Mouse (Mus musculus): ENCODE results near the gene Fgfr2. TPM values are rescaled to one million over a fixed set of nuclear protein-coding genes. Genes with fewer than 3 reads are reported as not detected.
"Not testable (repeated sequence)": the region's sequence is repeated elsewhere in the genome, so short reads cannot be mapped to it uniquely, and the experiment has no call there.

Gene Fgfr2
- polyA plus RNA-seq, 1 experiment from 2014 or later, result 18.5 TPM

DNA sequence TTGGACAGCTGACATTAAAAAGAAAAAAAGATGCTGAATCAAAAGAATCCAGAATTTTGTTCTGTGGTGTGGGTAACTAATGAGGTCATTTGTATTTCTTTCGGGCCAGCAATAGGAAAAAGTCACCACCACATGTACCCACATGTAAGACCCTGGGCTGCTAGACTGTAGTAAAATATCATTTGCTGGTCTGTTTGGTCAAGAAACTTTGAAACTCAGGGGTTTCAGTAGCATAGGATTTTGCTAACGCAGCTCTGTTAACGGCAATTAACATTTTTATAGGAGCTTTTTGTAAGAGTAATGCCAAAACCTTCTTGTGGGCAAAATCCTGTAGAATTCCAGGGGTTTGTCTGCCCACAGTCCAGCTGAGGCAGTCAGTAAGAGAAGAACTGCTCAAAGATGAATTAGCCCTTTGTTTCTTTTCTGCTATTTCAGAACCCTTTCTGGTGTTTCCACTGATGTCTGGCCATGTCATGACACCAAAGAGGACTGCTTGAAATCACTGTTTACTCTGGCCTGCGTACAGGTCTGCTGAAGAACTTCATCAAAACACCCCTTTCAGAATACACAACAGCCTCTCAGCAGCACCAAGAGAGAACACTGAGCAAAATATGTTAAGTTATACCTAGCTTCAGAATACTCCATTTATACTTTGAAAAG, 2667.4 kb downstream of the Fgfr2 start:
- Histone ChIP-seq H3K4me1 (no peaks in the 10 kb centered on the region), H3K27me3 (replicated peaks) (no peaks in the 10 kb centered on the region), H3K36me3 (peaks cover 54% of the 10 kb centered on the region), H3K4me2 (no peak overlapping the region), H3K9me3 (replicated peaks) (no peaks in the 10 kb centered on the region), H3K4me3 (no peak overlapping the region), H3K27ac (no peak overlapping the region), H3K9ac (no peak overlapping the region)
- no peak for ATAC-seq
- 81% methylated on average over 4 of the region's 4 CpGs for WGBS (ENCODE audit: insufficient replicate concordance)

DNA sequence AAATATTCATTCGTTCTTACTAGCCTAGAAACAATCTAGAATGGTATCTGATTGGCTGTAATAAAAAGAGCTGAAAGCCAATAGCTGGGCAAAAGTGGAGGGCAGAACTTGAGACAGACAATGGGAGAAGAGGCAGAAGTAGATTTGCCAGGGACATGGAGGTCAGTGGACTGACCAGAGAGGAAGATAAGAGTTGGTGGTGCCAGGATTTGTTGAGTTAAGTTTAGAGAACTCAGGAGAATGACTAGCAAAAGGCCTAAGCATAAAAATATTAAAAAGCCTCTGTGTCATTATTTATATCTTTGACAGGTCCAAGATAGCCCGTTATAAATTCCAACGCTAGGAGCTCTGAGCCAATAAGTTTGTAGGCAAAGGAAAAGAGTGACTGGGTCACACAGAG, 2668.9 kb downstream of the Fgfr2 start:
- Histone ChIP-seq H3K36me3 (peaks cover 54% of the 10 kb centered on the region), H3K4me1 (no peaks in the 10 kb centered on the region), H3K4me2 (no peak overlapping the region), H3K9ac (no peak overlapping the region), H3K4me3 (no peak overlapping the region), H3K27ac (no peak overlapping the region), H3K27me3 (replicated peaks) (no peaks in the 10 kb centered on the region), H3K9me3 (replicated peaks) (no peaks in the 10 kb centered on the region)
- ATAC-seq, result no peak
- WGBS (ENCODE audit: insufficient replicate concordance), result 76% methylated on average over 3 of the region's 3 CpGs

DNA sequence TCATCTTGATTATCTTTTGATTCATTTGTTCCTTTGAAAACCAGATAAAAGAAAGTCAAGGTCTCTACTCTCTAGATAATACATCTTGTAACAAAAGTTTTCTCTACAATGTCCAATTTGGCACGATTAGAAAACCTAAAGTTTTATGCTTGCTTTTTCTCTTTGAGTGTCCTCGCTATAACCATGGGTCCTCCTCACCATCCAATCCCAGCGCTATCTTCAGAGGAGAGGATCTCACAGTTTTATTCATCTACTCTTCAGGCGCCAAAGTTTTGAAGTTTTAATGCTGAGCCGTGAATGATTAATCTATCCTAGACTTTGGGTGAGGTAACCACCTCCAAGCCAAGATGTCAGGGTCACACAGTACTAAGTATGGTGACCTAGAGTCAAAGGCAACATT, 2687.4 kb downstream of the Fgfr2 start:
- peaks cover 6% of the 10 kb centered on the region; the same call in 1 of the 2 replicates for H3K4me1 ChIP-seq
- ATAC-seq, result no peak
- no peak overlapping the region for H3K4me2 ChIP-seq
- 84% methylated on average over 5 of the region's 5 CpGs for WGBS (ENCODE audit: insufficient replicate concordance)
- H3K9ac ChIP-seq, result no peak overlapping the region
- no peaks in the 10 kb centered on the region for H3K27me3 ChIP-seq (replicated peaks)
- peaks cover 10% of the 10 kb centered on the region for H3K36me3 ChIP-seq
- no peak overlapping the region for H3K27ac ChIP-seq
- no peak overlapping the region for H3K4me3 ChIP-seq
- H3K9me3 ChIP-seq (replicated peaks), result no peaks in the 10 kb centered on the region

DNA sequence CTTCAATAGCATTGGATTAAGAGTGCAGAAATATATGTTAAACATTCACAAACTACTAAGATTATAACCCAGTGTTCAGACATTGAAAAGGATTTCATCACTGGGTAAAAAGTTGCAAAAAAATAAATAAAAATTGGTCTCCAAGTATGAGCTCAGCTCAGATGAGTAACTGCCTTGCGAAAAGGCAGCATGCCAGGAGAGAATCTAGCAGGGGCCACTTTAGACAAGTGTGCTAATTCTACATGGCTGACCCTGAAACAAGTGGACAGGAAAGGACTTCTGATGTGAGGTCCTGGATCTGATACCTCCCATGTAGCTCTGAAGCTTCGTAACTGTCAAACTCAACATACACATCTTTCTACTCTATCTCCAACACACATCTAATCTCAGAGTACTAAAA, 2691.0 kb downstream of the Fgfr2 start:
- no peaks in the 10 kb centered on the region for H3K9me3 ChIP-seq (replicated peaks)
- ATAC-seq, result no peak
- H3K4me3 ChIP-seq, result no peak overlapping the region
- no peak overlapping the region for H3K4me2 ChIP-seq
- WGBS (ENCODE audit: insufficient replicate concordance), result 80% methylated on average over 2 of the region's 2 CpGs
- peaks cover 3% of the 10 kb centered on the region; the same call in 1 of the 2 replicates for H3K4me1 ChIP-seq
- H3K9ac ChIP-seq, result no peak overlapping the region
- H3K27ac ChIP-seq, result no peak overlapping the region
- no peaks in the 10 kb centered on the region for H3K27me3 ChIP-seq (replicated peaks)
- H3K36me3 ChIP-seq, result 0 out of 2 replicates have a peak, but pooled peaks cover 4% of the 10 kb centered on the region

DNA sequence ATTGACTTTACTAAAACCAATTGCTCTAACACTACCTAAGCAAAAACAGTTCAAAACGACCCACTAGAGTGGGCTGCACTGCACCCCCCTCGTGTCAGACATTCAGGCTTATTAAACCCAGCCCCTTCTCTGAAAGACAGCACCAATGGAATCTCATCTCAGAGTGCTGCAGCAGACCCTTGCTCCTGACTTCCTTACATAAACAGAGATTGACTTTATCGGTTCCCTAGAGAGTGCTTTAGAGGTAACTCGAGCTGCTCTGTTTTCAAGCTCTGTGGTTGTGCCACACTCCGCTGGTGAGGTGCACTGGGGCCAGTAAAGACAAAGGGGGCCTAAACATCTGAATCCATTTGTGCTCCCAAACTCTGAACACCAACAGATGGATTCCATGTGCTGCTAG, 2696.6 kb downstream of the Fgfr2 start:
- WGBS (ENCODE audit: insufficient replicate concordance), result 36% methylated on average over 5 of the region's 5 CpGs
- Histone ChIP-seq H3K4me3 (no peak overlapping the region), H3K9ac (no peak overlapping the region), H3K4me1 (no peaks in the 10 kb centered on the region), H3K27me3 (replicated peaks) (no peaks in the 10 kb centered on the region), H3K4me2 (no peak overlapping the region), H3K36me3 (no peaks in the 10 kb centered on the region), H3K27ac (no peak overlapping the region), H3K9me3 (replicated peaks) (no peaks in the 10 kb centered on the region)
- ATAC-seq, result no peak

DNA sequence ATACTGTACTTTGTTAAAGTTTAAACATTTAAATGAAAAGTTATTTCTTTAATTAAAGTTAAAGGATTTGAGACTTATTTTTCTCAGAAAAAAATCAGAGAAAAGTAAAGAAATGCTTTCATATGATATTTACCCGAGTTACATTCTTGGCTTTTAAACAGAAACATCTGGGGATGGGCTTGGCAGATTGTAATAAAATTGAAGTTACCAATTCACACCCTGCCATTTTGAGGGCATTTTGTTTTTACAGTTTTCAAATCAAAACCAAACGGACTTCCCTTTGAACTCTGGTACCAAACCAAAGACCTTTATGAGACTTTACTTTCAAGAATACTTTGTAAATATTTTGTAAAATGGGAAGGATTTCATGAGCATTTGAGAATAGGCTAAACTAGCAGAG, 2697.2 kb downstream of the Fgfr2 start:
- no peaks in the 10 kb centered on the region for H3K4me1 ChIP-seq
- H3K4me3 ChIP-seq, result no peak overlapping the region
- H3K27me3 ChIP-seq (replicated peaks), result no peaks in the 10 kb centered on the region
- H3K4me2 ChIP-seq, result no peak overlapping the region
- H3K9ac ChIP-seq, result no peak overlapping the region
- 60% methylated on average over 2 of the region's 2 CpGs for whole genome bisulfite sequencing (ENCODE audit: insufficient replicate concordance)
- no peak for ATAC-seq
- no peaks in the 10 kb centered on the region for H3K9me3 ChIP-seq (replicated peaks)
- no peaks in the 10 kb centered on the region for H3K36me3 ChIP-seq
- H3K27ac ChIP-seq, result no peak overlapping the region

DNA sequence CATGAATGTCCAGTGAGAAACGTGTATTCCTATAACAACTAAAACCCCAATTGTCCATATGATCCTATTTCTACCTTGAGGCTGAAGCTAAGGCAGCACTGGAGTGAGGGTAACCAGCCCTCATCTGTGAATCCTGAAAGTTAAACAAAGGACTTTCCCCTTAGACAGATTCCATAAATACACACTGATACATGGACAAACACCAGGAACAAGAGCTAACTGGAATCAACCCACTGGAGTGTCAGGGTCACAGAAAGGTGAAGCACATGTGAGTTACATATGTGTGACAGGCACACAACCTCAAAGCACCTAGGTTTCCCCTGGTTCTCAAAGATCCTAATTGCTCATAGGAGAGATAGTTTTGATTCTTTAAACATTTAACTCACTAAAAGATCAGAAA, 2703.2 kb downstream of the Fgfr2 start:
- Histone ChIP-seq H3K27me3 (replicated peaks) (no peaks in the 10 kb centered on the region), H3K4me1 (no peaks in the 10 kb centered on the region), H3K4me2 (no peak overlapping the region), H3K9me3 (replicated peaks) (no peaks in the 10 kb centered on the region), H3K36me3 (peaks cover 3% of the 10 kb centered on the region), H3K27ac (no peak overlapping the region), H3K4me3 (no peak overlapping the region), H3K9ac (no peak overlapping the region)
- ATAC-seq, result no peak
- 74% methylated on average over 1 of the region's 1 CpGs for WGBS (ENCODE audit: insufficient replicate concordance)

DNA sequence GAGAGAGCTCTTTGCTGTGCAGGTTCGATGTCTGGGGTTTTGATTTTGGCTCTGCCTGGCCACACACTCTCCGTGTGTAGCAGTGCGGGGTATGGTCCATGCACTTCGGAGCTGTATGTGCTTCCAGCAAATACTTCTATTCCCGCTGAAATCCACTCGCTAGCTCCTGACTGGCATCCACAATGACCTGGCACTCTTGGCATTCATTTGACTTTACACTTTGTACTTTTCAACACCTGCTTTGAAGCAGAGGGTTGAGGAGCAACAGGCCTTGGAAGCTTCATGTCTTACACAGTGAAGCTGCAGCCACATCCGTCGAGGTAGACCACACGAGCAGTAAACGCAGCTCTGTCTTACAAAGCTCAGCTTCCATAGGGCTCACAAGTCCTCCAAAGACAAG, 2715.5 kb downstream of the Fgfr2 start:
- H3K36me3 ChIP-seq, result peaks cover 7% of the 10 kb centered on the region; the same call in 1 of the 2 replicates

DNA sequence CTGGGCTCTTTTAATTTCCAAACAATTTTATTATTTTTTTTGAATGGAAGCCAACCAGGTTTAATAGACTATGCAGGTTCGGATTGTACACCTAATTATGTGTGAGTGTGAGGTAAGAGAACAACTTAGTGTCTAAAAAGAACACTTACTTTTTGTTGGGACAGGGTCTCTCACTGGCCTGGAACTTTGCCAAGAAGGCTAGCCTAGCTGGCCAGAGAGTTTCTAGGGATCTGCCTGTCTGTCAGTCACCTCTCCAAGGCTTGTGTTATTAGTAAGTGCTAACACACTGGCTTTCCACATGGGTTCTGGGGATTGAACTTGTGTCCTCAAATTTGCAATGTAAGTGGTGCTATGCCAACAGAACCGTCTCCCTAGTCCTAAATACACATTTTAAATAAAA, 2719.8 kb downstream of the Fgfr2 start:
- Histone ChIP-seq H3K27ac (no peak overlapping the region), H3K9me3 (replicated peaks) (no peaks in the 10 kb centered on the region), H3K4me3 (no peak overlapping the region), H3K9ac (no peak overlapping the region), H3K4me2 (no peak overlapping the region), H3K27me3 (replicated peaks) (no peaks in the 10 kb centered on the region), H3K36me3 (peaks cover 17% of the 10 kb centered on the region), H3K4me1 (no peaks in the 10 kb centered on the region)
- WGBS (ENCODE audit: insufficient replicate concordance), result 73% methylated on average over 2 of the region's 2 CpGs
- ATAC-seq, result no peak

More for the DNA sequence above, 2715.5 kb downstream of the Fgfr2 start:
- H3K9ac ChIP-seq, result no peak overlapping the region
- no peak overlapping the region for H3K27ac ChIP-seq
- no peak overlapping the region for H3K4me3 ChIP-seq
- WGBS (ENCODE audit: insufficient replicate concordance), result 79% methylated on average over 10 of the region's 10 CpGs
- no peaks in the 10 kb centered on the region for H3K27me3 ChIP-seq (replicated peaks)
- H3K4me1 ChIP-seq, result no peaks in the 10 kb centered on the region
- no peak overlapping the region for H3K4me2 ChIP-seq
- ATAC-seq, result no peak
- H3K9me3 ChIP-seq (replicated peaks), result no peaks in the 10 kb centered on the region

DNA sequence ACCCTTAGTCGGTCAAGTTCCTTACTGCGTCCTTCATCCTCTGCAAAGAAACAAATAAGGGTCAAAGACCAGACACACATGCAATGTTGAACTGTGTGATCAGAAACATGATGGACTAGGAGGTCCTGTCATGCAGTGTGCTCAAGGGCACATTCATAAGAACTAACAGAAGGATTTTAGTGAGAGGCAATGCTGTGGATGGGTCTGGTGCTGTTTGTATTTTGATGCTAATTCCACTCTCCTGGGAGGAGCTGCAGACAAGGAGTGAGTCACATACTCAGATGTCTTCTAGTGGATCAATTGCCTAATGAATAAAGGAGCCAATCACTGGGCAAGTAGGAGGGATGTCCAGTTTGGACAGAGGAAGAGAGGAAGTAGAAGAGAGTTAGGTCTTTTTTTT, 2728.5 kb downstream of the Fgfr2 start:
- 85% methylated on average over 2 of the region's 2 CpGs for WGBS (ENCODE audit: insufficient replicate concordance)
- H3K9ac ChIP-seq, result no peak overlapping the region
- H3K4me1 ChIP-seq, result no peaks in the 10 kb centered on the region
- no peak overlapping the region for H3K27ac ChIP-seq
- peaks cover 27% of the 10 kb centered on the region; the same call in 1 of the 2 replicates for H3K36me3 ChIP-seq
- no peak overlapping the region for H3K4me2 ChIP-seq
- no peaks in the 10 kb centered on the region for H3K9me3 ChIP-seq (replicated peaks)
- no peaks in the 10 kb centered on the region for H3K27me3 ChIP-seq (replicated peaks)
- ATAC-seq, result no peak
- no peak overlapping the region for H3K4me3 ChIP-seq

DNA sequence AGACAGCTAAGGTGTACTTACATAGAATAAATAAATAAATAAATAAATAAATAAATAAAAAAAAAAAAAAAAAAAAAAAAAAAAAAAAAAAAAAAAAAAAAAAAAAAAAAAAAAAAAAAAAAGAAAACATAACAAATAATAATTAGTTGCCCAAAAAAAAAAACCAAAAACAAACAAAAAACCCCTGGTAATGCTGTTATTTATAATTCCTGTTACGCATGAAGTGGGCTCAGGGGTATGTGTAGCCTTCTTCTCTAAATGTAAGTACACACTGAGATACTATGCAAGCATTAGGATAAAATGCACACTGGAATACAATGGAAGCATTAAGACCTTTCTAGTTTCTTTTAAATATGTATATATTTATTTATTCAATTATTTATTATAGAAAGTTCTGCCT, 2733.1 kb downstream of the Fgfr2 start:
- not testable (repeated sequence) for ATAC-seq; H3K4me3 ChIP-seq; H3K9me3 ChIP-seq (replicated peaks); H3K27ac ChIP-seq; H3K27me3 ChIP-seq (replicated peaks); H3K4me1 ChIP-seq; H3K9ac ChIP-seq; H3K4me2 ChIP-seq
- WGBS (ENCODE audit: insufficient replicate concordance), result 88% methylated on average over 1 of the region's 1 CpGs
- H3K36me3 ChIP-seq, result peaks cover 29% of the 10 kb centered on the region

DNA sequence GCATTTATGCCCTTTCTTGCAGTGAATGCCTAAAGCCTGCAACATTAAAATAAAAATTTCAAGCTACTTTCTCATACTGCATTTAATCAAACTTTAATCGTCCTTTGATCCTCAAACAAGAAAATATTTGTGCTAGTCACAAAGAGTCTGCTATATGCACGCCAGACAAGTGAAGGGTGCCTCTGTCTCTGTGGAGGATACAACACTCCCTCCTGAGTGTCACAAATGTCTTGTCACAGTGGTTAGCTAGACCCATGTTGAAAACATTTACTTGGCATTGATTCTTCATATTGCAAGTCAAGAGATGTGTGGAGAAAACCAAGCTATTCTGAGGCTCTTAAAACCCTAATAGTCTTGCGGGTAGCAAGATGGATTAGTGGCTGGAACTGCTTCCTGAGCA, 2736.8 kb downstream of the Fgfr2 start:
- ATAC-seq, result no peak
- Histone ChIP-seq H3K4me3 (no peak overlapping the region), H3K4me1 (no peaks in the 10 kb centered on the region), H3K27me3 (replicated peaks) (no peaks in the 10 kb centered on the region), H3K4me2 (no peak overlapping the region), H3K36me3 (peaks cover 5% of the 10 kb centered on the region), H3K9ac (no peak overlapping the region), H3K27ac (no peak overlapping the region), H3K9me3 (replicated peaks) (no peaks in the 10 kb centered on the region)
- 61% methylated on average over 3 of the region's 3 CpGs for WGBS (ENCODE audit: insufficient replicate concordance)

DNA sequence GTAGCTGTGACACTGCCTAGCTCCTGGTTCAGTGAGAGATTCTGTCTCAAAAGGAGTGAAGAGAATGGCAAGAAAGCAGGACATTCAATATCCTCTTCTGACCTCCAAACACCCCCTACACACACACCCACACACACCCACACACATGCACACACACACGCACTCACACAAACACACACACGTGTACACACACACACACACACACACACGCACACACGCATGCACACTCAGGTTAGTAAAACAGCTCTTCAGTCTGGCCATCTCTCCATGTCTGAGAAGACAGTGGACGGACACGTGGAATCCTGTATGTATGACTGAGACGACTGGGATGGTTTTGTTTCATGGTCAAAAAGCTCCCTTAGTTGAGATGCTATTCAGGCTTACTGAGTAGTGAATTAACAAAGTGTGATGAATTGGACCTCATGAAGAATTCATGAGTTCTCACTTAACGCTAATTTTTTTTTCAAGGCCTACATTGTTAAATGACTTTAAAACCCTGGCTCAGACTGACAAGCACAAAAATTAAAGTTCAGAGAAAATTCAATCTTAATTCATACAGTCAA, 2737.3 kb downstream of the Fgfr2 start:
- H3K9me3 ChIP-seq (replicated peaks), result no peaks in the 10 kb centered on the region
- H3K4me3 ChIP-seq, result no peak overlapping the region
- H3K36me3 ChIP-seq, result peaks cover 5% of the 10 kb centered on the region
- no peaks in the 10 kb centered on the region for H3K4me1 ChIP-seq
- no peak for ATAC-seq
- WGBS (ENCODE audit: insufficient replicate concordance), result 84% methylated on average over 8 of the region's 8 CpGs
- H3K27me3 ChIP-seq (replicated peaks), result no peaks in the 10 kb centered on the region
- H3K4me2 ChIP-seq, result no peak overlapping the region
- H3K27ac ChIP-seq, result no peak overlapping the region
- no peak overlapping the region for H3K9ac ChIP-seq

All from liver, embryonic 12.5 days (tissue).